Mouse (Mus musculus) cortical plate, adult 2 months (tissue): Measurements from ENCODE around the gene Rbm15b. TPM values are rescaled to one million over a fixed set of nuclear protein-coding genes. Genes with fewer than 3 reads are reported as not detected.

Source experiments
- H3K27ac ChIP-seq: fragments of 200-500 bp; 2 replicates; pipeline ENCODE4 v1.5.1; 2012; ENCODE audit warnings: low read length, control low read depth, inconsistent platforms; ENCODE audit not compliant: insufficient read depth
- H3K4me1 ChIP-seq: fragments of 200-500 bp; 2 replicates; pipeline ENCODE4 v1.6.1; 2011; ENCODE audit warnings: low read length; ENCODE audit not compliant: control insufficient read depth, insufficient read depth
- H3K4me3 ChIP-seq: fragments of 200-500 bp; 2 replicates; pipeline ENCODE4 v1.5.1; 2011; ENCODE audit warnings: mild to moderate bottlenecking, low read length, control low read depth; ENCODE audit not compliant: insufficient read depth
- CTCF ChIP-seq: fragments of 200-500 bp; IDR thresholded peaks from 2 replicates; pipeline ENCODE4 v1.5.1; 2011; ENCODE audit warnings: mild to moderate bottlenecking, control low read depth, low read length; ENCODE audit not compliant: insufficient read depth; ENCODE audit errors: extremely low read depth
- POLR2A ChIP-seq: fragments of 200-500 bp; IDR thresholded peaks from 2 replicates; pipeline ENCODE4 v1.6.1; 2011; ENCODE audit warnings: mild to moderate bottlenecking, low read length, control low read depth; ENCODE audit not compliant: insufficient read depth; ENCODE audit errors: extremely low read depth
- polyA plus RNA-seq: library from polyadenylated mRNA; depleted of rRNA; stranded (reverse); fragments of >200 nt; gene quantifications from 2 replicates; pipeline ENCODE4 v1.2.3, GENCODE M21; 2012; rRNA removed

Rbm15b gene
- polyA plus RNA-seq, 1 experiment: 16.2 TPM

GRCm38 (mm10) chr9:106858036-106858435, 29.2 kb downstream of the Rbm15b start:
- no peak overlapping the region for H3K27ac ChIP-seq
- H3K4me1 ChIP-seq: no peaks in the 10 kb centered on the region
- TF ChIP-seq POLR2A: no peak
- TF ChIP-seq CTCF: no peak
- H3K4me3 ChIP-seq: no peak overlapping the region

- TF ChIP-seq CTCF (no peak), POLR2A (no peak)
- H3K27ac ChIP-seq: no peak overlapping the region
- no peaks in the 10 kb centered on the region for H3K4me1 ChIP-seq
- no peak overlapping the region for H3K4me3 ChIP-seq
These were observed 30.6 kb downstream of the Rbm15b start for GRCm38 (mm10) chr9:106856664-106857063.

- no peaks in the 10 kb centered on the region for H3K4me1 ChIP-seq
- no peak for TF ChIP-seq POLR2A
- no peak for TF ChIP-seq CTCF
These were observed 44.4 kb downstream of the Rbm15b start for GRCm38 (mm10) chr9:106842800-106843199.

GRCm38 (mm10) chr9:106840569-106840968, 46.7 kb downstream of the Rbm15b start:
- no peak for TF ChIP-seq POLR2A
- no peak for TF ChIP-seq CTCF

More at GRCm38 (mm10) chr9:106842800-106843199, 44.4 kb downstream of the Rbm15b start:
- Histone ChIP-seq H3K4me3 (no peak overlapping the region), H3K27ac (no peak overlapping the region)

More at GRCm38 (mm10) chr9:106840569-106840968, 46.7 kb downstream of the Rbm15b start:
- no peaks in the 10 kb centered on the region for H3K4me1 ChIP-seq
- H3K4me3 ChIP-seq: no peak overlapping the region
- no peak overlapping the region for H3K27ac ChIP-seq

Other genes with a start within 250 kb of the Rbm15b start
- gene Grm2, start 231.3 kb downstream of the Rbm15b start, polyA plus RNA-seq: 54.7 and 61.4 TPM in 2 replicates
- 106 and 109 TPM in 2 replicates for gene Tex264, start 201.5 kb downstream of the Rbm15b start, polyA plus RNA-seq
- gene Rad54l2, start 98.2 kb downstream of the Rbm15b start, polyA plus RNA-seq: 7.2 and 7.6 TPM in 2 replicates
- gene Dcaf1, start 65.6 kb downstream of the Rbm15b start, polyA plus RNA-seq: 18.1 and 18.4 TPM in 2 replicates
- gene Manf, start 4.6 kb upstream of the Rbm15b start, polyA plus RNA-seq: 54.6 and 59.1 TPM in 2 replicates